Mouse (Mus musculus): ENCODE measurements around the gene Mog. TPM values are rescaled to one million over a fixed set of nuclear protein-coding genes. Genes with fewer than 3 reads are reported as not detected.

Gene Mog
- polyA plus RNA-seq, 1 experiment from 2014 or later, result 0.85 TPM

DNA sequence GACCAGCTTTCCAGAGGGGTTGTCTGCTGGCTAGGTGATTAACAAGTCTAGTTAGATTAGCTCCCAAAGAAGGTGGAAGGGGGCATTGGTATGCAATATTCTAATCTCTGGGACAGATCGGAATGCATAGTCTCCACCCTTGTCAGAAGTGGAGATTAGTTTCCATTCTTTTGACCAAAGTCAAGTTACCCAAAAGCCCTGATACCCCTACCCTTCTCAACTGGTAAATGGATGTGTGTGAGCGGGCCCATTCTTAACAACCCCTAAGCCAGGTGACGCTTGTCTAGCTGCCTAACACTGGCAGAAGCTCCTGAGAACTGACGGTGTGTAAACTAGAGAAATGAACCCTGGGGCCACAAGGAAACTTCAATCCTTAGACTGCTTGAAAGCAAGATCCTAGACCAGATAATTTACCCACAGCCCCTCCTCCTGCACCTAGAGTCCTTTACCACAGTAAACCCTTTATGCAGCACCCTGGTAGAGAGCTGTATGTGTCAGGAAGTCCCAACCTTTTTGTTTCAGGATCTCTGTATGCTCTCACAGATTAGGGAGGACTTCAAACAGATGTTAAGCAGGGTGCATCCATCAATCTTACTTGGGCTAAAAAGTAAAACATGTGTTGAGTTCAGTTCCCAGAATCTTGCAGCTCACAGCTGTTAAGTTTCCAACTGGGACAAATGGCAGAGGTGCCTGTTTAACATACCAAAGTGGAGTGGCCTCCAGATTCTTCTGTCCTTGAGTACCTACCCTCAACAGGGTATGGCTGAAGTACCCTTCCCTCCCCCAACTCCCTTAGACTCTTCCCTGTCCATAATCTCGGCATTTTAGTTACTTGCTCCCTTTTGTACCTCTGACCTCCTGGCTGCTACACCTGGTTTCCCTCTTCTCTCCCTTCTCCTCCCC is 40.7 kb downstream of the Mog start:
- 45% methylated on average over 5 of the region's 5 CpGs for WGBS
- ATAC-seq (ENCODE audit: low FRiP score), result no peak
- 0 out of 2 replicates have a peak, but pooled peaks cover 2% of the 10 kb centered on the region for H3K4me1 ChIP-seq
- no peaks in the 10 kb centered on the region for H3K36me3 ChIP-seq
- H3K9me3 ChIP-seq (replicated peaks), result no peaks in the 10 kb centered on the region
- no peak overlapping the region for H3K9ac ChIP-seq
- H3K4me2 ChIP-seq (replicated peaks), result no peak overlapping the region
- no peak overlapping the region for H3K27ac ChIP-seq
- peaks cover 24% of the 10 kb centered on the region for H3K27me3 ChIP-seq
- no peak overlapping the region for H3K4me3 ChIP-seq

DNA sequence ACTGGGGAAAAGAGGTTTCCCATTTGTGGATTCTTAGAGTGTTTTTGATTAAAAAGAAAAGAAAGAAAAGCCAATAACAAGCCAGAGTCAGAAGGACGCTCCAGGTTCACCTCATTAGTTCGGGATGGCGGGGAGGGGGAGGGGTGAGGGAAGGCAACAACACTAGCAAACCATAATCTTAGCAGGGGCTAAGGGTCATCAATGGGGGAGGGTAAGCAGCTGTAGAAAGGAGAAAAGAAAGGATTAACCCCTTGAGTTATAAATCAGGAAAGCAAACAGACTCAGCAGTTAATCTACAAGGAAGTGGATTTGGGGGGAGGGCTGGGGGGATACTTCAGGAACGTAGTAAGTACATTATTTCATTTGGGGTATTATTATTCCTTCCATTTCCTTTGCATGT is 41.4 kb downstream of the Mog start:
- no peak for ATAC-seq (ENCODE audit: low FRiP score)
- Histone ChIP-seq H3K36me3 (no peaks in the 10 kb centered on the region), H3K4me2 (replicated peaks) (no peak overlapping the region), H3K27ac (no peak overlapping the region), H3K4me1 (0 out of 2 replicates have a peak, but pooled peaks cover 2% of the 10 kb centered on the region), H3K4me3 (no peak overlapping the region), H3K27me3 (peaks cover 19% of the 10 kb centered on the region), H3K9me3 (replicated peaks) (no peaks in the 10 kb centered on the region), H3K9ac (no peak overlapping the region)
- WGBS, result 16% methylated on average over 4 of the region's 4 CpGs

DNA sequence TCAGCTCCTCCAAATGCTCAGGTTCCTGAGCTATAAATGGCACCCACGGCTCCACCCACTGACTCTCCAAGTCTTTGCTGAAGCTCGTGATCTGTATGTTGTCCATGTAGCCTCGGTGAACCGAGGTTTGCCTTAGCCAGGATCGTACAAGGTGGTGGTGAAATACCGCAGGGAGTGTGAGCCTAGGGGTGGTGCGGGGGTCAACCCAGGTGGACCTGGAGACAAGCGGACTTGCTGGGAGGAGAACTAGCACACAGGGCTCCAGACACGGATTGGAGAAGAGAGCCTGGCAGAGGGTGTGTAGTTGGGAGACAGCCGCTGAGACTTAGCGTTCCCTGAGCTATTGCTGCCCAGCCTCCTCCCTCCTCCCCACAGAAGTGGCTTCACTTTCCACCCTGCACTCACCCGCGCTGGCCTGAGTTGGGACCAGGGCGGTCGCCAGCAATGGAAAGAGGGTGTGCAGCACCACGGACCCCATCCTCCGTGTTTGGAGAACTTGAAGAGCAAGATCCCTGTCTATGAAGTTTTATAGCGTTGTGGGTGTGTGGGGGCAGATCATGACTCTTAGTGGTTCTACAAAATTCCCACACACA is 41.9 kb downstream of the Mog start, which contains the start of gene 2410137M14Rik:
2410137M14Rik (minus strand) TSS at position 17 of the 593 bp plus-strand sequence.
- no peak within 1 kb of the TSS for H3K27ac ChIP-seq
- H3K27me3 ChIP-seq, result peaks cover 16% of the 10 kb centered on the region
- H3K4me1 ChIP-seq, result 0 out of 2 replicates have a peak, but pooled peaks cover 2% of the 10 kb centered on the region
- no peak within 1 kb of the TSS; the same call in 1 of the 2 replicates for H3K4me2 ChIP-seq (replicated peaks)
- no peak within 1 kb of the TSS for H3K4me3 ChIP-seq
- H3K9me3 ChIP-seq (replicated peaks), result no peaks in the 10 kb centered on the region
- 20% methylated on average over 18 of the region's 18 CpGs for WGBS
- ATAC-seq (ENCODE audit: low FRiP score), result no peak
- H3K36me3 ChIP-seq, result no peaks in the 10 kb centered on the region
- H3K9ac ChIP-seq, result no peak within 1 kb of the TSS

DNA sequence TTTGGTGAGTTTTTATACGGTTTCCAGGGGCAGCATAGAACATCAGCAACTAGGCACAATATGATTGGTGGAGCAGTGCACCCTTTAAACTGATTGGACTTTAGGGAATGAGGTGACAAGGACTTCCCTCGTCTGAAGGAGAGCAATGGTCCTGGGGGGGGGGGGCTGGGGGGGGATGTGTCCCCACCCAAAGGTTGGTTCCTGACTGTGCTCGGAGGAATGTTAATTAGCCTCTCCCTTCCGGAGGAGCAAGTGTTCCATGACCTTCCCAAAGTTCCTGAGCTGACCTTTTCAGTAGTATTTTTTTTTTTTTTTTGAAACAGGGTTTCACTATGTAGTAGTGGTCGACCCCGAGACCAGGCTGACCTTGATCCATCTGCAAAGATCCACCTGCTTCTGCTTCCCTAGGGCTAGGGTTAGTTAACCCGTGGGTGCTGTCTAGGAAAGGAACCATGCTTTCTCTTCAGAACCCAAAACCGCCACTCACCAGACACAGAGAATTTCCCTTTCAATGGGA is 49.9 kb downstream of the Mog start:
- Histone ChIP-seq H3K36me3 (no peaks in the 10 kb centered on the region), H3K4me2 (replicated peaks) (no peak overlapping the region)
- no peak for ATAC-seq (ENCODE audit: low FRiP score)

DNA sequence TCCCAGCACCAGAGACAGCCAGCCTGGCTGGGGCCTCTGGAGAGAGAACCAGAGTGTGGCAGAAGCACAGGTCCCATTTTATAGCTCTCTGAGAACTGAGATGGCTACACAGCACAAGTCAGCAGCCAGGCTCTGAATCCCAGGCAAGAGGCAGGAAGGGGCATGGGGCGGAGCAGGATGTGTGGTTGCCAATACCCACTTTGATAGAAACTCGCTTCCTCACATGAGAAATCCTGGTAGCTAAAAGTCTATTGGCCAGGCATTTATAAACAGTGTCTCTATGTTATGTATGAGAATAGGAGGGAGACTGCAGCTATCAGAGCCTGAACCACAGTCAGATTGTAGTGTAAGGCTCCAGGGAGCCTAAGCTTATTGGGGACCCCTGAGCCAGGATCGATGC is 50.4 kb downstream of the Mog start:
- Histone ChIP-seq H3K4me3 (no peak overlapping the region), H3K27me3 (no peaks in the 10 kb centered on the region), H3K36me3 (no peaks in the 10 kb centered on the region), H3K4me1 (no peaks in the 10 kb centered on the region), H3K9ac (no peak overlapping the region), H3K27ac (no peak overlapping the region), H3K9me3 (replicated peaks) (no peaks in the 10 kb centered on the region), H3K4me2 (replicated peaks) (no peak overlapping the region)
- WGBS, result 91% methylated on average over 3 of the region's 3 CpGs
- no peak for ATAC-seq (ENCODE audit: low FRiP score)

More for the DNA sequence above, 49.9 kb downstream of the Mog start:
- Histone ChIP-seq H3K9ac (no peak overlapping the region), H3K27me3 (no peaks in the 10 kb centered on the region), H3K27ac (no peak overlapping the region), H3K4me3 (no peak overlapping the region), H3K9me3 (replicated peaks) (no peaks in the 10 kb centered on the region), H3K4me1 (no peaks in the 10 kb centered on the region)
- WGBS, result 71% methylated on average over 8 of the region's 8 CpGs

DNA sequence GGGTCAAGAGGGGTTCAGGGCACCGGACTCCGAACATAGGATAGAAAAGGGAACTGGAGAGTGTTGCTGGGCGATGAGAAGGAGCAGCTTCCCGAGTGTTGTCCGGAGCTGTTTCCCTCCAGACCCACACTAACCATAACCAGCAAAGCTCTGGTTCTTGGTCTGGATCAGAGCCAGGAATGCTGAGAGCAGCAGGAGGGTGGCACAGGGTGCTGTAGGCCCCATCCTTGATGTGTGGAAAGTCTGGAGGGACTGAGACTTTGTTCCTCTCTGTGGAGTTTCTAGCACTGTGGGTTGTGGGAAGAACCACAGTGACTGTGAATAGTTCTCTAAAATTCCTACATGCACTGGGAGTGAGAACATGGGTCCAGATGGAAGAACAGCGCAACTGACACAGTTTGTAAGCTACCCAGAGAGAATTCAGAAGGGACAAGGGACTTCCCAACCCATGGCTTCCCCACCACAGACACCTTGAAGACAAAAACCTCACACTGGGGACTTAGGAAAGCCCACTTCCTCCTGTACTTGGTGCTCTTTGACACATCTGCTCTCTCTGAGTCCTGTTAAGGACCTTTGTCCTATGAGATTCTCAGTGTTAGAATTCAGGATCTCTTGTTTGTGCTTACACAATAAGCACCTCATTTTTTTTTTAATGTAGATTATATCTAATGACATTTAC is 51.9 kb downstream of the Mog start:
- no peak for ATAC-seq (ENCODE audit: low FRiP score)
- Histone ChIP-seq H3K9me3 (replicated peaks) (no peaks in the 10 kb centered on the region), H3K4me1 (no peaks in the 10 kb centered on the region), H3K4me3 (no peak overlapping the region), H3K36me3 (no peaks in the 10 kb centered on the region), H3K27me3 (no peaks in the 10 kb centered on the region), H3K9ac (no peak overlapping the region), H3K4me2 (replicated peaks) (no peak overlapping the region), H3K27ac (no peak overlapping the region)
- 89% methylated on average over 6 of the region's 6 CpGs for WGBS

DNA sequence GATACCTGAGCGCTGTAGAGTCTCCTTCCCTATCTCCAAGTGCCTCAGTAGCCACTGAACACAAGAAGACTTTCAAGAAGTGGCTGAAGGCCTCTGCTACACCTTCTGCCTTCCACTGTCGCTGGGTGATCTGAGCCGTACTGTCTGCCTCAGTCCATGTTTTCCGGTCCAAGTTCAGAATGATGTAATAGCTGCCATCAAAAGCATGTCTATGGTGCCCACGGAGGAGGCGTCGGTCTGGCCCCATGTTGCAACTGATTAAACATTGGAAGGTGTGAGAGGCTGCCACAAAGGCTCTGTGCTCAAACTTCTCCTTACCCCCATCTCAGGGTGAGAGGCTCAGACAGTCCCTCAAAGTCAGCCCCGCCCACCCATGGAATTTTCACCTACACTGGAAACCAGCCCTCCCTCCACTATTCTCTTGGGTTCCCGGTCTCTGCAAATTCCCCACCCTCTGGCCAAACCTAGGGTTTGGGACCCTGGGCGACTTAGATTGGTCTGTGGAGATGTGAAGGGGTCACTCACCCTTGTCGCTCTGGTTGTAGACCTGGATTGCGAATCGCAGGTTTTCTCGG is 52.8 kb downstream of the Mog start:
- Histone ChIP-seq H3K9ac (no peak overlapping the region), H3K4me2 (replicated peaks) (no peak overlapping the region), H3K36me3 (no peaks in the 10 kb centered on the region), H3K4me3 (no peak overlapping the region), H3K27me3 (no peaks in the 10 kb centered on the region), H3K4me1 (no peaks in the 10 kb centered on the region), H3K9me3 (replicated peaks) (no peaks in the 10 kb centered on the region), H3K27ac (no peak overlapping the region)
- WGBS, result 85% methylated on average over 14 of the region's 14 CpGs
- no peak for ATAC-seq (ENCODE audit: low FRiP score)

DNA sequence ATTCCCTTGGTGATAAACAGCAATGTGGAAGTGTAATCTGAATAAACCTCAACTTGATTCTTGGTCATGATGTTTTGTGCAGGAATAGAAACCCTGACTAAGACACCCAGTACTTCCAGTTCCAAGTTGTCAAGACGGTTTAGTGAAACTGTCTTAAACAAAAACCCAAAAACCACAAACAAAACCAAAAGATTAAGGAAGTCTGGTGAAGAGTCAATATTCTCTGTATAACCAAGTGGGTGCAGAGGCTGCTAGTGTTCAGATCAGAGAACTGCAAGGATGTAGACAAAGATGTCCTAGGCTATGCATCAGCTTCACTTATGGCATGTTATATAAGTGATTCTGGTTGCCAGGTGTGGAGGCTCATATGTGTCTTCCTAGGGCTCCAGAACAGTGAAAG is 56.3 kb downstream of the Mog start:
- 85% methylated on average over 1 of the region's 1 CpGs for WGBS
- H3K27ac ChIP-seq, result no peak overlapping the region
- H3K4me1 ChIP-seq, result no peaks in the 10 kb centered on the region
- H3K27me3 ChIP-seq, result no peaks in the 10 kb centered on the region
- ATAC-seq (ENCODE audit: low FRiP score), result no peak
- no peaks in the 10 kb centered on the region for H3K9me3 ChIP-seq (replicated peaks)
- no peak overlapping the region for H3K9ac ChIP-seq
- no peaks in the 10 kb centered on the region for H3K36me3 ChIP-seq
- no peak overlapping the region for H3K4me3 ChIP-seq
- H3K4me2 ChIP-seq (replicated peaks), result no peak overlapping the region

DNA sequence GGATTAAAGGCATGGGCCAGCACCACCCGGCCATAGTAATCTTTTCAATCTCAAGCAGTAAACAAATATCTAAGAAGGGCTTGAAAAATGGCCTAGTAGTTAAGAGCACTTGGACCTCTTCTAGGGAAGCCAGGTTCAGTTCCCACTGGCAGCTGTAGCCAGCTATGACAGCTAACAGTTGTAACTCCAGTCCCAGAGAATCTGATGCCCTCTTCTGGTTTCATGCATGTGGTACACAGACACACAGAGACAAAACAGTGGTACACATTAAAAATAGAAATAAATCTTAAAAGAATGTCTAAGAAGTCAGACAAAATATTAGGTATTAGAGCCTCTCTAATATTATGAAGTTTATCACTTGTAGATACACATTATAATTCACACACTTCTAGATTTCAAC is 62.1 kb downstream of the Mog start:
- ATAC-seq (ENCODE audit: low FRiP score), result no peak
- Histone ChIP-seq H3K9ac (no peak overlapping the region), H3K27me3 (no peaks in the 10 kb centered on the region), H3K4me3 (no peak overlapping the region), H3K4me1 (peaks cover 12% of the 10 kb centered on the region), H3K4me2 (replicated peaks) (no peak overlapping the region), H3K9me3 (replicated peaks) (no peaks in the 10 kb centered on the region), H3K36me3 (0 out of 2 replicates have a peak, but pooled peaks cover 1% of the 10 kb centered on the region), H3K27ac (no peak overlapping the region)
- WGBS, result 72% methylated on average over 1 of the region's 1 CpGs

Other genes starting within 250 kb of the Mog start
- not detected in 2 replicates for gene H2-M10.6, start 211.2 kb downstream of the Mog start, polyA plus RNA-seq (2016; fragmentation: Nextera tagmentation; extraction: Ambion mirVana)
- 49.8 and 56.4 TPM in 2 replicates for gene Trim26, start 186.3 kb downstream of the Mog start, polyA plus RNA-seq (2016; fragmentation: Nextera tagmentation; extraction: Ambion mirVana)
- 0.37 and 0.42 TPM in 2 replicates for gene Trim15, start 156.2 kb downstream of the Mog start, polyA plus RNA-seq (2016; fragmentation: Nextera tagmentation; extraction: Ambion mirVana)
- 7.5 and 8.4 TPM in 2 replicates for gene Trim10, start 153.8 kb downstream of the Mog start, polyA plus RNA-seq (2016; fragmentation: Nextera tagmentation; extraction: Ambion mirVana)
- not detected in 2 replicates for gene Trim40, start 133.3 kb downstream of the Mog start, polyA plus RNA-seq (2016; fragmentation: Nextera tagmentation; extraction: Ambion mirVana)
- not detected in 2 replicates for gene Trim31, start 125.3 kb downstream of the Mog start, polyA plus RNA-seq (2016; fragmentation: Nextera tagmentation; extraction: Ambion mirVana)
- gene Rnf39, start 80.5 kb downstream of the Mog start, polyA plus RNA-seq (2016; fragmentation: Nextera tagmentation; extraction: Ambion mirVana), result 1.4 and 1.5 TPM in 2 replicates
- gene Ppp1r11, start 71.7 kb downstream of the Mog start, polyA plus RNA-seq (2016; fragmentation: Nextera tagmentation; extraction: Ambion mirVana), result 131 and 137 TPM in 2 replicates
- 70.7 and 77.0 TPM in 2 replicates for gene Znrd1, start 64.8 kb downstream of the Mog start, polyA plus RNA-seq (2016; fragmentation: Nextera tagmentation; extraction: Ambion mirVana)
- gene Znrd1as, start 64.8 kb downstream of the Mog start, polyA plus RNA-seq (2016; fragmentation: Nextera tagmentation; extraction: Ambion mirVana), result 5.0 and 6.6 TPM in 2 replicates
- gene 2410137M14Rik, start 42.2 kb downstream of the Mog start, polyA plus RNA-seq (2016; fragmentation: Nextera tagmentation; extraction: Ambion mirVana), result 0.50 TPM in 1 of 2 replicates, not detected in the other
- gene H2-M5, start 33.9 kb downstream of the Mog start, polyA plus RNA-seq (2016; fragmentation: Nextera tagmentation; extraction: Ambion mirVana), result 1.6 and 2.3 TPM in 2 replicates
- gene Zfp57, start 22.2 kb downstream of the Mog start, polyA plus RNA-seq (2016; fragmentation: Nextera tagmentation; extraction: Ambion mirVana), result 208 and 223 TPM in 2 replicates
- 41.8 and 42.1 TPM in 2 replicates for gene Gabbr1, start 22.6 kb upstream of the Mog start, polyA plus RNA-seq (2016; fragmentation: Nextera tagmentation; extraction: Ambion mirVana)
- gene Olfr90, start 65.1 kb upstream of the Mog start, polyA plus RNA-seq (2016; fragmentation: Nextera tagmentation; extraction: Ambion mirVana), result 0.18 TPM in 1 of 2 replicates, not detected in the other
- 0.05 TPM in 1 of 2 replicates, not detected in the other for gene Olfr91, start 74.9 kb upstream of the Mog start, polyA plus RNA-seq (2016; fragmentation: Nextera tagmentation; extraction: Ambion mirVana)
- gene Olfr92, start 96.7 kb upstream of the Mog start, polyA plus RNA-seq (2016; fragmentation: Nextera tagmentation; extraction: Ambion mirVana), result not detected in 2 replicates
- not detected in 2 replicates for gene Olfr93, start 138.1 kb upstream of the Mog start, polyA plus RNA-seq (2016; fragmentation: Nextera tagmentation; extraction: Ambion mirVana)
- gene Ubd, start 170.5 kb upstream of the Mog start, polyA plus RNA-seq (2016; fragmentation: Nextera tagmentation; extraction: Ambion mirVana), result not detected in 2 replicates
- gene Olfr94, start 177.6 kb upstream of the Mog start, polyA plus RNA-seq (2016; fragmentation: Nextera tagmentation; extraction: Ambion mirVana), result not detected in 2 replicates
- not detected in 2 replicates for gene Olfr95, start 189.7 kb upstream of the Mog start, polyA plus RNA-seq (2016; fragmentation: Nextera tagmentation; extraction: Ambion mirVana)
- gene Olfr96, start 196.7 kb upstream of the Mog start, polyA plus RNA-seq (2016; fragmentation: Nextera tagmentation; extraction: Ambion mirVana), result not detected in 2 replicates
- not detected in 2 replicates for gene Olfr97, start 213.9 kb upstream of the Mog start, polyA plus RNA-seq (2016; fragmentation: Nextera tagmentation; extraction: Ambion mirVana)
- not detected in 2 replicates for gene Olfr98, start 240.4 kb upstream of the Mog start, polyA plus RNA-seq (2016; fragmentation: Nextera tagmentation; extraction: Ambion mirVana)
- 0.92 and 0.95 TPM in 2 replicates for gene H2-M3, start 246.8 kb upstream of the Mog start, polyA plus RNA-seq (2016; fragmentation: Nextera tagmentation; extraction: Ambion mirVana)